Mouse (Mus musculus) adrenal gland, postnatal 4 days (tissue): ENCODE data around the gene Il27. TPM values are rescaled to one million over a fixed set of nuclear protein-coding genes. Genes with fewer than 3 reads are reported as not detected.

Source experiments
- DNase-seq, 2 experiments: peaks; one replicate each; pipeline ENCODE4 v3.0.0; 2021 to 2022; ENCODE audit warnings: low spot score in 2 of 2, mixed read lengths in 2 of 2
- total RNA-seq, 2 experiments: library from RNA; stranded (reverse); gene quantifications; 2 replicates each; pipeline ENCODE4 v1.2.3; 2021

The Il27 gene
- total RNA-seq, 2 experiments from 2014 or later, result not detected

- no peak for DNase-seq
Observed at GRCm38 (mm10) chr7:126607064-126607463, 12.3 kb upstream of the Il27 start.

GRCm38 (mm10) chr7:126606611-126607010 is 11.9 kb upstream of the Il27 start:
- no peak for DNase-seq

- no peak for DNase-seq
Observed at GRCm38 (mm10) chr7:126602650-126603049, 7.9 kb upstream of the Il27 start.

- DNase-seq, result no peak
Observed at GRCm38 (mm10) chr7:126601896-126602295, 7.2 kb upstream of the Il27 start.

- DNase-seq, result no peak
Observed at GRCm38 (mm10) chr7:126598919-126599318, 4.2 kb upstream of the Il27 start.

GRCm38 (mm10) chr7:126596414-126596813 is 1.7 kb upstream of the Il27 start:
- no peak for DNase-seq

GRCm38 (mm10) chr7:126595890-126596289 is 1.1 kb upstream of the Il27 start:
- no peak for DNase-seq

GRCm38 (mm10) chr7:126587779-126588178 is 7.0 kb downstream of the Il27 start:
- DNase-seq, result peak in 1 of 2 experiments; percentile 37

- DNase-seq, result no peak
Observed at GRCm38 (mm10) chr7:126586839-126587238, 7.9 kb downstream of the Il27 start.

GRCm38 (mm10) chr7:126585717-126586116 is 9.0 kb downstream of the Il27 start, which contains the start of gene Cln3:
Cln3 (minus strand) TSS chr7:126585817.
- DNase-seq, result no peak

- DNase-seq, result no peak
Observed at GRCm38 (mm10) chr7:126584506-126584977, 10.2 kb downstream of the Il27 start, which contains the start of gene Apobr. Apobr (plus strand) TSS chr7:126584942.

- DNase-seq, result no peak
Observed at GRCm38 (mm10) chr7:126583761-126584160, 11.0 kb downstream of the Il27 start.

GRCm38 (mm10) chr7:126583251-126583709 is 11.5 kb downstream of the Il27 start:
- DNase-seq, result peak; percentile 62 to 71

GRCm38 (mm10) chr7:126582759-126583158 is 12.0 kb downstream of the Il27 start:
- no peak for DNase-seq

GRCm38 (mm10) chr7:126581661-126582060 is 13.1 kb downstream of the Il27 start:
- DNase-seq, result no peak

- no peak for DNase-seq
Observed at GRCm38 (mm10) chr7:126579172-126579571, 15.6 kb downstream of the Il27 start.

GRCm38 (mm10) chr7:126576946-126577345 is 17.8 kb downstream of the Il27 start:
- peak in 1 of 2 experiments; percentile 39 for DNase-seq

- DNase-seq, result peak; percentile 48 to 66
Observed at GRCm38 (mm10) chr7:126566094-126566765, 28.5 kb downstream of the Il27 start, which contains the start of gene Eif3c. Eif3c (minus strand) TSS chr7:126566411.

- DNase-seq, result no peak
Observed at GRCm38 (mm10) chr7:126565693-126566092, 29.0 kb downstream of the Il27 start.

GRCm38 (mm10) chr7:126556635-126557034 is 38.1 kb downstream of the Il27 start:
- no peak for DNase-seq

GRCm38 (mm10) chr7:126554796-126555195 is 39.9 kb downstream of the Il27 start:
- DNase-seq, result no peak

GRCm38 (mm10) chr7:126545631-126546030 is 49.1 kb downstream of the Il27 start:
- DNase-seq, result no peak

- DNase-seq, result no peak
Observed at GRCm38 (mm10) chr7:126541661-126542060, 53.1 kb downstream of the Il27 start.
